ENCODE assay signal across 18 mouse cellular contexts in the genomic region with DNA sequence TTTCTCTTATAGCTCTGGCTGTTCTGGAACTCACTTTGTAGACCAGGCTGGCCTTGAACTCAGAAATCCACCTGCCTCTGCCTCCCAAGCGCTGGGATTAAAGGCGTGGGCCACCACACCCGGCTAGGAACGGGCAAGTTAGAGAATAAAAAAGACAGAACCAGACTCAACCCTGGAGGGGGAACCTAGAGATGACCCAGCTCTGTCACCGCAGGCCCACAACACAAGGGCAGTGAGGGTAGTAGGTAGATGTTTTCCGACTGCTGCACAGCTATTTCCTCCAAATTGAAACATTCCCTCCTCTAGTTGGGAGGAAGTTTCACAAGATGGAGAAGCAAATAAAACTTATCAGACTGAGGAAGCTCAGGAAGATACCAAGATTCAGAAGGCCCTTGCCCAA.
"Had no signal": no experiment of that assay in that cellular context is flagged by ENCODE, and none has a peak within 500 bp of the region (broad histone marks: within the 10 kb centered on the region; RNA-seq: fewer than 3 reads in every experiment).

No protein-coding gene starts in this region.

- DNase-seq: kidney, adult 11 months; kidney, adult 9 months; kidney, postnatal 36 days; layer of hippocampus, adult 9-11 months; layer of hippocampus, postnatal 36 days; lung, postnatal 14 days; retina, postnatal 1 day; right cerebral cortex, postnatal 4 days; spleen, adult 18-20 months; thymus, postnatal 36 days had no signal

- H3K27ac ChIP-seq: kidney, postnatal 0 days; limb, embryonic 13.5 days; lung, embryonic 15.5 days; macrophage; midbrain, embryonic 15.5 days; neural tube, embryonic 13.5 days had no signal

- H3K9me3 ChIP-seq: limb, embryonic 13.5 days; lung, embryonic 15.5 days; megakaryocyte, embryonic 14.5 days; midbrain, embryonic 15.5 days; neural tube, embryonic 13.5 days had no signal

- H3K4me1 ChIP-seq: limb, embryonic 13.5 days; lung, embryonic 15.5 days; midbrain, embryonic 15.5 days; neural tube, embryonic 13.5 days had no signal

- ATAC-seq: midbrain, embryonic 15.5 days had no signal

- H3K27me3 ChIP-seq: limb, embryonic 13.5 days; lung, embryonic 15.5 days; megakaryocyte, embryonic 14.5 days; midbrain, embryonic 15.5 days; neural tube, embryonic 13.5 days had no signal

- H3K4me3 ChIP-seq: limb, embryonic 13.5 days; lung, embryonic 15.5 days; midbrain, embryonic 15.5 days; neural tube, embryonic 13.5 days had no signal

- H3K36me3 ChIP-seq: lung, embryonic 15.5 days; midbrain, embryonic 15.5 days had no signal

- H3K9ac ChIP-seq: limb, embryonic 13.5 days; lung, embryonic 15.5 days; midbrain, embryonic 15.5 days; neural tube, embryonic 13.5 days had no signal

- H3K4me2 ChIP-seq: limb, embryonic 13.5 days; lung, embryonic 15.5 days; midbrain, embryonic 11.5 days; midbrain, embryonic 15.5 days; neural tube, embryonic 13.5 days had no signal
